Mouse (Mus musculus) heart, embryonic 11.5 days (tissue): ENCODE results near the gene Tpte. TPM values are rescaled to one million over a fixed set of nuclear protein-coding genes. Genes with fewer than 3 reads are reported as not detected.
A peak's percentile ranks its signal among the peaks of the same experiment; 100 is the strongest.

Source experiments
- ATAC-seq: fragments of 200-750 bp; cut with Nextera tagmentation; replicated peaks from 2 replicates; pipeline ENCODE4 v1.8.0; 2017; ENCODE audit warnings: moderate library complexity; ENCODE audit not compliant: insufficient number of reproducible peaks, low FRiP score, low TSS enrichment
- H3K27ac ChIP-seq: fragments of 300-500 bp; sonication (generic); 2 replicates; pipeline ENCODE4 v1.5.1; 2014; ENCODE audit warnings: mild to moderate bottlenecking, low read depth, low read length
- H3K27me3 ChIP-seq: fragments of 300-500 bp; sonication (generic); 2 replicates; pipeline ENCODE4 v1.6.1; 2014; ENCODE audit warnings: mild to moderate bottlenecking, low read length, mixed read lengths; ENCODE audit not compliant: control insufficient read depth, insufficient read depth
- H3K36me3 ChIP-seq: fragments of 300-500 bp; sonication (generic); 2 replicates; pipeline ENCODE4 v1.6.1; 2014; ENCODE audit warnings: mild to moderate bottlenecking, low read length, moderate library complexity, mixed read lengths; ENCODE audit not compliant: control insufficient read depth, insufficient read depth
- H3K4me1 ChIP-seq: fragments of 300-500 bp; sonication (generic); 2 replicates; pipeline ENCODE4 v1.6.1; 2014; ENCODE audit warnings: low read length; ENCODE audit not compliant: control insufficient read depth, insufficient read depth
- H3K4me2 ChIP-seq: fragments of 300-500 bp; sonication (generic); 2 replicates; pipeline ENCODE4 v1.6.1; 2014; ENCODE audit warnings: mild to moderate bottlenecking, moderate library complexity
- H3K4me3 ChIP-seq: fragments of 300-500 bp; sonication (generic); 2 replicates; pipeline ENCODE4 v1.5.1; 2014; ENCODE audit warnings: low read depth, low read length
- H3K9ac ChIP-seq: fragments of 300-500 bp; sonication (generic); 2 replicates; pipeline ENCODE4 v1.6.1; 2014; ENCODE audit warnings: mild to moderate bottlenecking, low read depth, low read length, moderate library complexity
- H3K9me3 ChIP-seq: fragments of 300-500 bp; sonication (generic); replicated peaks from 2 replicates; pipeline ENCODE4 v1.6.1; 2016; ENCODE audit warnings: low read length; ENCODE audit not compliant: control insufficient read depth
- WGBS: fragments of 180-500 bp; shearing (Covaris S2); extraction: QIAGEN DNeasy Blood & Tissue Kit; methylation state at CpG from one replicate; pipeline ENCODE4 v1.1.7; 2014; ENCODE audit not compliant: insufficient replicate concordance; 5-methylcytosine and 5-hydroxymethylcytosine counted together
- polyA plus RNA-seq: library from polyadenylated mRNA; unstranded; fragments of >200 nt; fragmentation: Nextera tagmentation; extraction: Ambion mirVana; gene quantifications from 2 replicates; pipeline ENCODE4 v1.2.1, GENCODE M21; 2014

The Tpte gene
- polyA plus RNA-seq = not detected in 2 replicates

DNA sequence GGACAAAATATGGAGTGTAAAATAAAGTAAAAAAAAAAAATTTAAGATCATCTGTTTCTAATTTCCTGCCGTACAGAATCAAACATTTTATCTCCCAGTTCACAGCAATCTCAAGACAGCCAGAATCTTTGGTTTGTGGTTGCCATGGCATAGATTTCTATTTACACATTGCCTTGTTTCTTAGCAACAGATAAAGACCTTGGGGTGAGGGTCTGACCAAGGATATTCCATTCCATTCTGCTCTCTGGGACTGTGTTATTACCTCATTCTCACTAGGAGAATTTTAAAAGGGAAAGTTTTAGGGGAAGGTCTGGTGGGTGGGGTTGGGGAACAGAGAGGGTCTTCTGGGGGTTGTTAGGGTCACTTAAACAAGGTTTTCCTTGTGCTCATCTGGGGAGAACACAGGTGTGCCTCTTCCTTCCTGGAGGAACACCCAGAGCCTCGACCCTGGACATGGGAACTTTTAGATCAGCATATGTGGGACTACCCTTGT lies at the start of gene Tpte:
Tpte (plus strand) TSS at position 443 of the 493 bp plus-strand sequence.
- H3K9ac ChIP-seq = no peak within 1 kb of the TSS
- no peak within 1 kb of the TSS for H3K4me3 ChIP-seq
- no peaks in the 10 kb centered on the region for H3K9me3 ChIP-seq
- no peaks in the 10 kb centered on the region for H3K27me3 ChIP-seq
- no peaks in the 10 kb centered on the region for H3K4me1 ChIP-seq
- 67% methylated on average over 2 of the region's 2 CpGs for WGBS
- H3K36me3 ChIP-seq = no peaks in the 10 kb centered on the region
- H3K4me2 ChIP-seq = no peak within 1 kb of the TSS
- H3K27ac ChIP-seq = no peak within 1 kb of the TSS
- no peak for ATAC-seq

DNA sequence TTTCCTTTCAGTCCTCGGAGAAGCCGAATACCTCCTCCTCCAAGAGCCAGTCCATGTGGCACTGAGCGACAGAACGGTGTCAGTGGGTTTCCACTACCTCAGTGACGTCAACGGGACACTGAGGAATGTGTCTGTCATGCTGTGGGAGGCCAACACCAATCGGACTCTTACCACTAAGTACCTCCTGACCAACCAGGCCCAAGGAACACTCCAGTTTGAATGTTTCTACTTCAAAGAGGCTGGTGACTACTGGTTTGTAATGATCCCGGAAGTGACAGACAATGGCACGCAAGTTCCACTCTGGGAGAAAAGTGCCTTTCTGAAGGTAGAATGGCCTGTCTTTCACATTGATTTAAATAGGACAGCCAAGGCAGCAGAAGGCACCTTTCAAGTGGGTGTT lies 40.3 kb upstream of the Tpte start:
- Histone ChIP-seq H3K4me2 (no peak overlapping the region), H3K4me1 (no peaks in the 10 kb centered on the region), H3K27me3 (no peaks in the 10 kb centered on the region), H3K9me3 (no peaks in the 10 kb centered on the region), H3K4me3 (no peak overlapping the region), H3K27ac (no peak overlapping the region), H3K9ac (no peak overlapping the region), H3K36me3 (no peaks in the 10 kb centered on the region)
- WGBS = 84% methylated on average over 9 of the region's 9 CpGs
- ATAC-seq = no peak

DNA sequence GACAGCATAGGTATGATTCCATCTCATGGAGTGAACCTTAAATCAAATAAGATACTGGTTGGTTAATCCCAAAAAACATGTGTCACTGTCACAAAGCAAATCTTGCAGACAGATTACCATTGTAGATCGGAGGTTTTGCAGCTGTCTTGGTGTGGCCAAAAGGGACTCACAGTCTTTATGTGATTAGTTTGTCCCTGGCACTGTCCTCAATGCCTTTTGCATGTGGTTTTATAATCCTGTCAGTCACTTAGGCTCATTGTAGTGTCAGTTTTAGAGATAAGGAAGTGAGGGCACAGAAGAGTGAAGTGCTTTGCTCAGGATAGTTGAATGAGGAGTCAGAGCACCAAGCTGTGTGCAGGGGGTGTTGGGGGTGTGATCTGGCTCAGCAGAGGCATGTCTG lies 37.6 kb upstream of the Tpte start:
- 71% methylated on average over 1 of the region's 1 CpGs for WGBS
- H3K36me3 ChIP-seq = no peaks in the 10 kb centered on the region
- no peak overlapping the region for H3K27ac ChIP-seq
- no peak for ATAC-seq
- H3K4me2 ChIP-seq = no peak overlapping the region
- H3K4me1 ChIP-seq = no peaks in the 10 kb centered on the region
- no peak overlapping the region for H3K9ac ChIP-seq
- H3K27me3 ChIP-seq = no peaks in the 10 kb centered on the region
- no peaks in the 10 kb centered on the region for H3K9me3 ChIP-seq
- H3K4me3 ChIP-seq = no peak overlapping the region

GRCm38 (mm10) chr8:22247956-22248355 lies 35.3 kb upstream of the Tpte start:
- no peak overlapping the region for H3K9ac ChIP-seq
- 85% methylated on average over 12 of the region's 12 CpGs for WGBS
- H3K4me1 ChIP-seq = no peaks in the 10 kb centered on the region
- H3K27ac ChIP-seq = no peak overlapping the region
- H3K27me3 ChIP-seq = no peaks in the 10 kb centered on the region
- no peak overlapping the region for H3K4me3 ChIP-seq
- no peak for ATAC-seq
- H3K4me2 ChIP-seq = no peak overlapping the region
- H3K36me3 ChIP-seq = no peaks in the 10 kb centered on the region
- no peaks in the 10 kb centered on the region for H3K9me3 ChIP-seq

GRCm38 (mm10) chr8:22249080-22249479 lies 34.2 kb upstream of the Tpte start:
- no peaks in the 10 kb centered on the region for H3K36me3 ChIP-seq
- WGBS = 78% methylated on average over 9 of the region's 9 CpGs

DNA sequence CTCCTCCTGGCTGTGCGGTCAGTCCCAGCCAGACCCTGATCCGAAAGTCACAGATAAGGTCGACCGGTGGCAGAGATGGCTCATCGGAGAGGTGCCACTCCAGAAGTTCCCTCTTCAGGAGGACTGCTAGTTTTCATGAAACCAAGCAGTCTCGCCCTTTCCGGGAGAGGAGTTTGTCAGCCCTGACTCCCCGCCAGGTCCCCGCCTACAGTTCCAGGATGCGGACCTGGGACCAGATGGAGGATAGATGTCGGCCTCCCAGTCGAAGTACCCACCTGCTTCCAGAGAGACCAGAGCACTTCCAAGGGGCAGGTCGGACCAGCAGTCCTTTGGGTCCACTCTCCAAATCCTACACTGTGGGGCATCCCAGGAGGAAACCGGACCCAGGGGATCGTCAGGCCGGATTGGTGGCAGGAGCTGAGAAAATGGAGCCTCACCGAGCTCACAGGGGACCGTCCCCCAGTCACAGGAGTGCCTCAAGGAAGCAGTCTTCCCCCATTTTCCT lies 24.2 kb upstream of the Tpte start:
- H3K4me2 ChIP-seq = no peak overlapping the region
- 0 out of 2 replicates have a peak, but pooled peaks cover 3% of the 10 kb centered on the region for H3K36me3 ChIP-seq
- no peak overlapping the region for H3K27ac ChIP-seq
- no peak overlapping the region for H3K9ac ChIP-seq
- WGBS = 81% methylated on average over 18 of the region's 18 CpGs
- no peak for ATAC-seq
- H3K9me3 ChIP-seq = no peaks in the 10 kb centered on the region
- H3K4me1 ChIP-seq = peaks cover 15% of the 10 kb centered on the region
- no peaks in the 10 kb centered on the region for H3K27me3 ChIP-seq
- H3K4me3 ChIP-seq = no peak overlapping the region

More at GRCm38 (mm10) chr8:22249080-22249479, 34.2 kb upstream of the Tpte start:
- Histone ChIP-seq H3K9ac (no peak overlapping the region), H3K27ac (no peak overlapping the region), H3K4me3 (no peak overlapping the region), H3K4me1 (no peaks in the 10 kb centered on the region), H3K9me3 (no peaks in the 10 kb centered on the region), H3K27me3 (no peaks in the 10 kb centered on the region), H3K4me2 (no peak overlapping the region)
- ATAC-seq = no peak

GRCm38 (mm10) chr8:22259531-22259930 lies 23.7 kb upstream of the Tpte start:
- Histone ChIP-seq H3K4me2 (no peak overlapping the region), H3K36me3 (0 out of 2 replicates have a peak, but pooled peaks cover 3% of the 10 kb centered on the region), H3K4me1 (peaks cover 15% of the 10 kb centered on the region), H3K27me3 (no peaks in the 10 kb centered on the region), H3K4me3 (no peak overlapping the region), H3K27ac (no peak overlapping the region), H3K9ac (no peak overlapping the region), H3K9me3 (no peaks in the 10 kb centered on the region)
- no peak for ATAC-seq
- 73% methylated on average over 12 of the region's 12 CpGs for whole genome bisulfite sequencing

DNA sequence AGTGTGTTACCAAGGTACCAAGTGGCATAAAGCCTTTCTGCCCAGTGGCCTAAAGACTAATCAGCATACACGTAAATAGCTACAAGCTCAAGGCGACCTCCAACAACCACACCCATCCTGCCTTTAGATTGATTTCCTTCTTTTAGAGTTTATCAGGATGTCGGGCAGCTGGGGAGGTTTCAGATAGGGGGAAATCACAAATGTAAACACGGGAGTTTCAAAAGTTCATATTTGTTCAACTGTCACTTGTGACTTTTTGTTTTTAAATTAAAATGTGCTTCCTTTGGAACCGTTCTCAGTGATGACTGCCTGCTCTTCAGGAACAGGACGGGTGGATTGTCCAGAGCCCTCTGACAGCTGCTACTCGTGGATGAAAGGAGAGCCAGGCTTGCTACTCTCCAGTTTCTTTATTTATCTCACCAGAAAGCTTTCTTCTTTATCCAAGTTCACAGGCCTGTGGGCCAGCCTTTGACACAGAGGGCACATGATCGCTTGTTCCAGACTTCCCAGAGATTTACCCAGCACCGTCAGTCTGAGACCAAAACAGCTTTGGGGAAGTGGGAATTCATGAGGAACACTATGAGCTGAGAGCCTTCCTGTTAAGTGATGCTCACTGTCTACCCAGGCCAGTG lies 23.0 kb upstream of the Tpte start:
- 17% methylated on average over 9 of the region's 9 CpGs for WGBS
- Histone ChIP-seq H3K4me3 (no peak overlapping the region), H3K36me3 (0 out of 2 replicates have a peak, but pooled peaks cover 3% of the 10 kb centered on the region), H3K4me2 (no peak overlapping the region; the same call in 1 of the 2 replicates), H3K27ac (peak overlapping the region; percentile 50; the same call in 1 of the 2 replicates), H3K9ac (no peak overlapping the region), H3K27me3 (no peaks in the 10 kb centered on the region), H3K4me1 (peaks cover 15% of the 10 kb centered on the region), H3K9me3 (no peaks in the 10 kb centered on the region)
- no peak for ATAC-seq

DNA sequence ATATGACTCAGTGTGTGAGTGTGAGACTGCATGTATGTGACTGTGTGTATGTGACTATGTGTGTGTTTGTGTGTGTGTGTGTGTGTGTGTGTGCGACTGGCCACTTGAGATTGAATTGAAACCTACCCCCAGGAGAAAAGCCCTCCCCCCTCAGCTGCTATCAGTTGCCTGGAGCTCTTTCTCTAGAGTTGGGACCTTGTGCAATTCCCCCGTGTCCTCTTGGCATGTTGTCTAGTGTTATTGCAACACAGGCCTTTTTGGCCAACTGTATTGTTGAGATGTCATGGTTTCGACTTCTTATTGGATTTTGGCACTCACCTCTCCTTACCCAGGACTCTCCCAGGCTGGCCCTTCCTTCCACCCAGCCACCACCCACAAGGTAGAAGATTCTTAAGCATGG lies 21.0 kb upstream of the Tpte start:
- no peak overlapping the region for H3K9ac ChIP-seq
- no peak overlapping the region for H3K4me2 ChIP-seq
- WGBS = 83% methylated on average over 3 of the region's 3 CpGs
- H3K27me3 ChIP-seq = no peaks in the 10 kb centered on the region
- H3K4me3 ChIP-seq = no peak overlapping the region
- no peaks in the 10 kb centered on the region for H3K9me3 ChIP-seq
- 0 out of 2 replicates have a peak, but pooled peaks cover 3% of the 10 kb centered on the region for H3K36me3 ChIP-seq
- ATAC-seq = no peak
- H3K27ac ChIP-seq = no peak overlapping the region
- H3K4me1 ChIP-seq = peaks cover 3% of the 10 kb centered on the region; the same call in 1 of the 2 replicates
